Mouse (Mus musculus) liver, adult (tissue): ENCODE results near the gene Acot4.

Experiments
- GATA4 ChIP-seq: IDR thresholded peaks from 2 replicates; pipeline ENCODE4 v1.6.1; 2014; ENCODE audit warnings: mild to moderate bottlenecking, low read length; ENCODE audit not compliant: insufficient replicate concordance

Gene Acot4

GRCm38 (mm10) chr12:84064621-84065020 lies 26.4 kb downstream of the Acot4 start:
- TF ChIP-seq GATA4: no peak

GRCm38 (mm10) chr12:84067752-84068151 lies 29.6 kb downstream of the Acot4 start:
- no peak for TF ChIP-seq GATA4

- no peak for TF ChIP-seq GATA4
These were observed 30.1 kb downstream of the Acot4 start for GRCm38 (mm10) chr12:84068296-84068695.

- TF ChIP-seq GATA4: no peak
These were observed 30.8 kb downstream of the Acot4 start, which contains the start of gene Acot5 for GRCm38 (mm10) chr12:84068986-84069385. Gene Acot5 (plus strand): TSS chr12:84069325.

- no peak for TF ChIP-seq GATA4
These were observed 33.5 kb downstream of the Acot4 start for GRCm38 (mm10) chr12:84071696-84072095.

GRCm38 (mm10) chr12:84077371-84077990 lies 39.3 kb downstream of the Acot4 start:
- TF ChIP-seq GATA4: no peak

GRCm38 (mm10) chr12:84083842-84084241 lies 45.7 kb downstream of the Acot4 start:
- no peak for TF ChIP-seq GATA4

GRCm38 (mm10) chr12:84084581-84084980 lies 46.4 kb downstream of the Acot4 start:
- no peak for TF ChIP-seq GATA4
